Mouse (Mus musculus) lung, adult 2 months (tissue): ENCODE measurements at regions not wholly inside any gene's neighbourhood (a gene's known extent, or its start where the extent isn't known, plus 50 kb on each side); places are given as distances from the start of the nearest gene placed in this dataset.

Source experiments
- CTCF ChIP-seq: fragments of 200-500 bp; IDR thresholded peaks from 2 replicates; pipeline ENCODE4 v1.5.1; 2011; ENCODE audit warnings: mild to moderate bottlenecking, low read length, control low read depth; ENCODE audit not compliant: insufficient read depth
- POLR2A ChIP-seq: fragments of 200-500 bp; IDR thresholded peaks from 2 replicates; pipeline ENCODE4 v1.6.1; 2011; ENCODE audit warnings: low read depth, mild to moderate bottlenecking, control low read depth, low read length, borderline replicate concordance; ENCODE audit errors: extremely low read depth

DNA sequence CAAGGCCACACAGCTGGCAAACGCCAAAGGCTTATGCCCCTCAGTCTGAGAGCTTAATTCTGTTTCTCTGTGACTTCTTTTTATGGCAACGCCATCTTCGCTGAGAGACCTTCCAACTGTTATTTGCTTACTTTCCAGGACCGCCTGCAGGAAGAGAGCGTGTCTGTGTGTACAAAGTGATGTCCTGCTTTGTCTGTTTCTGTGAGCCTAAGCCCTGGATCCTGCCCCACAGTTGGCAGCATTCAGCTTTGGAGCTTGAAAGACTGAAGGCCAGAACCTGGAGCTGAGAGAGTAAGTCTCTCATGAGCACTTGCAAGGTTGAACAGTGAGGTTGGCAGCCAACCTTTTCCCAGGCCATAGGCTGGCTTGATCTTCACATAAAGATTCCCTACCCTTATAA lies 212.8 kb downstream of the Dact1 start:
- TF ChIP-seq CTCF (no peak), POLR2A (no peak)
